Mouse (Mus musculus): ENCODE measurements around the gene Apod. TPM values are rescaled to one million over a fixed set of nuclear protein-coding genes. Genes with fewer than 3 reads are reported as not detected.

The Apod gene
- total RNA-seq, 2 experiments from 2014 or later = 31.0 to 31.2 TPM

Small RNAs within 50 kb of the gene (microRNA-seq; reads per million reads assigned to microRNA genes)
- not detected for gene Gm27415

Other genes starting within 250 kb of the Apod start
- gene Xxylt1, start 233.4 kb downstream of the Apod start, total RNA-seq (2021) = 10 to 100 TPM; 22.2 to 22.6 TPM
- 10 to 100 TPM; 74.9 to 80.1 TPM for gene Acap2, start 113.6 kb downstream of the Apod start, total RNA-seq (2021)
- 10 to 100 TPM; 65.8 to 71.9 TPM for gene Ppp1r2, start 39.5 kb downstream of the Apod start, total RNA-seq (2021)
- gene Bdh1, start 107.5 kb upstream of the Apod start, total RNA-seq (2021) = 100 to 1,000 TPM; 295 to 326 TPM